Mouse (Mus musculus) spleen, embryonic (tissue): ENCODE results near the gene Vmn1r111.
"Not testable (repeated sequence)": the region's sequence is repeated elsewhere in the genome, so short reads cannot be mapped to it uniquely, and the experiment has no call there.

Experiments used
- CTCF ChIA-PET: fragments of 350-600 bp; sonication (Branson Sonifier 250); formaldehyde crosslinking; loops from one replicate; lab custom pipeline; 2022; lab: Charles Lee

Vmn1r111 gene

GRCm38 (mm10) chr7:20703116-20703515, at the start of gene Vmn1r111:
TSS of gene Vmn1r111 (minus strand) at chr7:20703216.
- CTCF ChIA-PET: not testable (repeated sequence)

- CTCF ChIA-PET: not testable (repeated sequence)
Measured at GRCm38 (mm10) chr7:20730524-20730923, 27.5 kb upstream of the Vmn1r111 start, which contains the start of gene Gm10668. TSS of gene Gm10668 (minus strand) at chr7:20730624.

- CTCF ChIA-PET: not testable (repeated sequence)
Measured at GRCm38 (mm10) chr7:20668618-20669017, 34.4 kb downstream of the Vmn1r111 start, which contains the start of gene Vmn1r107. TSS of gene Vmn1r107 (plus strand) at chr7:20668918.
